Mouse (Mus musculus) CD4-positive naive resting alpha-beta T cell, adult 57 days (primary cell): ENCODE results near the gene Il1rl2. TPM values are rescaled to one million over a fixed set of nuclear protein-coding genes. Genes with fewer than 3 reads are reported as not detected.

Experiments
- total RNA-seq: library from RNA; stranded (reverse); gene quantifications from one replicate; pipeline ENCODE4 v1.2.4, GENCODE M21; 2023

Gene Il1rl2
- total RNA-seq, result 17.9 TPM

GRCm38 (mm10) chr1:40324457-40324856, at the start of gene Il1rl2:
Gene Il1rl2, plus strand, starts transcription at chr1:40324610.

Other genes starting within 250 kb of the Il1rl2 start
- gene Il1r1, start 99.5 kb upstream of the Il1rl2 start, total RNA-seq, result not detected
- 0.18 TPM for gene Il1rl1, start 105.0 kb downstream of the Il1rl2 start, total RNA-seq
- 60.3 TPM for gene Il18r1, start 140.9 kb downstream of the Il1rl2 start, total RNA-seq
- 4.8 TPM for gene Il18rap, start 190.8 kb downstream of the Il1rl2 start, total RNA-seq